Mouse (Mus musculus) olfactory bulb, adult 2 months (tissue): ENCODE data around the gene Adgrl3.

Experiments used
- CTCF ChIP-seq: fragments of 200-500 bp; IDR thresholded peaks from 2 replicates; pipeline ENCODE4 v1.5.1; 2012; ENCODE audit warnings: low read depth, mild to moderate bottlenecking, low read length, moderate library complexity; ENCODE audit not compliant: insufficient read depth
- POLR2A ChIP-seq: fragments of 200-500 bp; IDR thresholded peaks from 2 replicates; pipeline ENCODE4 v1.6.1; 2012; ENCODE audit warnings: mild to moderate bottlenecking, low read depth, low read length, moderate library complexity; ENCODE audit not compliant: insufficient read depth

DNA sequence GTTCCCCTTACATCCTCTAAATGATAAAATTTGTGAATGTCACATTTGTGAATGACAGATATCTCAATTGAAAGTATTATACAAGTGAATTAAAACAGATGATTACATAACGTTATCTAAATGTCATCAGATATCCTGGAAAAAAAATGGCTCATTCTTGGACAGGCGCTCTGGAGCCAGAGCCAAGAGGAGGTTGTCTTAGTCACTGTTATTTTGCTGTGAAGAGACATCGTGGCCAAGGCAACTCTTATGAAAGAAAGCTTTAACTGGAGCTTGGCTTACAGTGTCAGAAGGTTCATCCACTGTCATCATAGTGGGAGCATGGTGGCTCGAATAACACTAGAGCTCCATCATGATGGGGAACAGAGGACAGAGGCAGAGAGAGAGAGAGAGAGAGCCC is 511.7 kb downstream of the Adgrl3 start:
- TF ChIP-seq CTCF (no peak), POLR2A (no peak)
